Mouse (Mus musculus): Measurements from ENCODE around the gene Defb36. TPM values are rescaled to one million over a fixed set of nuclear protein-coding genes. Genes with fewer than 3 reads are reported as not detected.
A peak's percentile ranks its signal among the peaks of the same experiment; 100 is the strongest.

The Defb36 gene
- total RNA-seq (2021) = 1 to 10 TPM in 1 of 2 experiments, not detected in 1; 1.3 TPM
- long read RNA-seq, experiment 1, partial matches to known transcripts = 0 of 1 reads
- long read RNA-seq, experiment 1, other reads (novel, unspliced or antisense) = 0 of 1 reads
- long read RNA-seq, experiment 2, partial matches to known transcripts = 0 of 1 reads
- long read RNA-seq, experiment 2, other reads (novel, unspliced or antisense) = 0 of 1 reads

GRCm38 (mm10) chr2:152604057-152604456 is at the start of gene Defb36:
Defb36 (plus strand) TSS chr2:152604327.
- peak; percentile 76 to 86 for DNase-seq

GRCm38 (mm10) chr2:152556655-152557054 is 47.5 kb upstream of the Defb36 start:
- no peak for DNase-seq

GRCm38 (mm10) chr2:152569038-152569437 is 35.1 kb upstream of the Defb36 start, which contains the start of gene Gm17416:
Gm17416 (plus strand) TSS chr2:152569338.
- no peak for DNase-seq

GRCm38 (mm10) chr2:152569881-152570280 is 34.2 kb upstream of the Defb36 start:
- DNase-seq = no peak

GRCm38 (mm10) chr2:152570313-152570712 is 33.8 kb upstream of the Defb36 start:
- no peak for DNase-seq

GRCm38 (mm10) chr2:152572114-152572794 is 31.9 kb upstream of the Defb36 start, which contains the start of gene Defb21:
Defb21 (plus strand) TSS chr2:152572744.
- DNase-seq = peak in 1 of 2 experiments; percentile 12

- no peak for DNase-seq
Observed at GRCm38 (mm10) chr2:152573484-152573883, 30.6 kb upstream of the Defb36 start.

GRCm38 (mm10) chr2:152580107-152580506 is 24.0 kb upstream of the Defb36 start, which contains the start of gene Defb19:
Defb19 (minus strand) TSS chr2:152580312.
- DNase-seq = peak in 1 of 2 experiments; percentile 18

- no peak for DNase-seq
Observed at GRCm38 (mm10) chr2:152580612-152581011, 23.5 kb upstream of the Defb36 start.

GRCm38 (mm10) chr2:152586926-152587560 is 17.1 kb upstream of the Defb36 start:
- DNase-seq = peak in 1 of 2 experiments; percentile 57

- no peak for DNase-seq
Observed at GRCm38 (mm10) chr2:152588450-152588849, 15.7 kb upstream of the Defb36 start.

- no peak for DNase-seq
Observed at GRCm38 (mm10) chr2:152589021-152589420, 15.1 kb upstream of the Defb36 start.

GRCm38 (mm10) chr2:152599299-152599698 is 4.8 kb upstream of the Defb36 start, which contains the start of gene Defb45:
Defb45 (minus strand) TSS chr2:152599399.
- DNase-seq = no peak

GRCm38 (mm10) chr2:152600076-152600475 is 4.1 kb upstream of the Defb36 start:
- DNase-seq = peak; percentile 34 to 39

GRCm38 (mm10) chr2:152601275-152601960 is 2.7 kb upstream of the Defb36 start:
- no peak for DNase-seq

GRCm38 (mm10) chr2:152607746-152608145 is 3.6 kb downstream of the Defb36 start:
- no peak for DNase-seq

GRCm38 (mm10) chr2:152608719-152609118 is 4.6 kb downstream of the Defb36 start:
- no peak for DNase-seq

- DNase-seq = no peak
Observed at GRCm38 (mm10) chr2:152612193-152612592, 8.1 kb downstream of the Defb36 start.

- DNase-seq = peak in 1 of 2 experiments; percentile 64
Observed at GRCm38 (mm10) chr2:152615563-152615962, 11.4 kb downstream of the Defb36 start.

- no peak for DNase-seq
Observed at GRCm38 (mm10) chr2:152616470-152616869, 12.3 kb downstream of the Defb36 start.

GRCm38 (mm10) chr2:152617374-152617773 is 13.2 kb downstream of the Defb36 start:
- no peak for DNase-seq
